Mouse (Mus musculus): Measurements from ENCODE around the gene Fam189a1.

Gene Fam189a1

GRCm38 (mm10) chr7:65104207-65105096 lies 51.9 kb downstream of the Fam189a1 start:
- DNase-seq (ENCODE audit: low read depth, low spot score), result no peak

GRCm38 (mm10) chr7:65101661-65102060 lies 54.7 kb downstream of the Fam189a1 start:
- DNase-seq (ENCODE audit: low read depth, low spot score), result no peak

GRCm38 (mm10) chr7:65097708-65098107 lies 58.7 kb downstream of the Fam189a1 start:
- no peak for DNase-seq (ENCODE audit: low read depth, low spot score)

GRCm38 (mm10) chr7:65095631-65096107 lies 60.7 kb downstream of the Fam189a1 start:
- no peak for DNase-seq (ENCODE audit: low read depth, low spot score)

- DNase-seq (ENCODE audit: low read depth, low spot score), result no peak
These were observed 63.1 kb downstream of the Fam189a1 start for GRCm38 (mm10) chr7:65093314-65093713.

- DNase-seq (ENCODE audit: low read depth, low spot score), result no peak
These were observed 64.9 kb downstream of the Fam189a1 start for GRCm38 (mm10) chr7:65091486-65091885.

GRCm38 (mm10) chr7:65085972-65086371 lies 70.4 kb downstream of the Fam189a1 start:
- DNase-seq (ENCODE audit: low read depth, low spot score), result no peak

- DNase-seq (ENCODE audit: low read depth, low spot score), result no peak
These were observed 73.6 kb downstream of the Fam189a1 start for GRCm38 (mm10) chr7:65082778-65083091.

- no peak for DNase-seq (ENCODE audit: low read depth, low spot score)
These were observed 74.2 kb downstream of the Fam189a1 start for GRCm38 (mm10) chr7:65081979-65082777.

- no peak for DNase-seq (ENCODE audit: low read depth, low spot score)
These were observed 80.2 kb downstream of the Fam189a1 start for GRCm38 (mm10) chr7:65076134-65076533.

- DNase-seq (ENCODE audit: low read depth, low spot score), result no peak
These were observed 82.2 kb downstream of the Fam189a1 start for GRCm38 (mm10) chr7:65074194-65074593.

- peak; percentile 19 for DNase-seq (ENCODE audit: low read depth, low spot score)
These were observed 82.8 kb downstream of the Fam189a1 start for GRCm38 (mm10) chr7:65073555-65073954.

GRCm38 (mm10) chr7:65066211-65066610 lies 90.2 kb downstream of the Fam189a1 start:
- no peak for DNase-seq (ENCODE audit: low read depth, low spot score)

GRCm38 (mm10) chr7:65065457-65065856 lies 90.9 kb downstream of the Fam189a1 start:
- no peak for DNase-seq (ENCODE audit: low read depth, low spot score)

GRCm38 (mm10) chr7:65064638-65065037 lies 91.7 kb downstream of the Fam189a1 start:
- DNase-seq (ENCODE audit: low read depth, low spot score), result no peak

GRCm38 (mm10) chr7:65064096-65064495 lies 92.3 kb downstream of the Fam189a1 start:
- no peak for DNase-seq (ENCODE audit: low read depth, low spot score)

GRCm38 (mm10) chr7:65060163-65060799 lies 96.1 kb downstream of the Fam189a1 start:
- DNase-seq (ENCODE audit: low read depth, low spot score), result no peak

GRCm38 (mm10) chr7:65056864-65057263 lies 99.5 kb downstream of the Fam189a1 start:
- DNase-seq (ENCODE audit: low read depth, low spot score), result no peak

GRCm38 (mm10) chr7:65051986-65052385 lies 104.4 kb downstream of the Fam189a1 start:
- DNase-seq (ENCODE audit: low read depth, low spot score), result no peak

GRCm38 (mm10) chr7:65049236-65049954 lies 107.0 kb downstream of the Fam189a1 start:
- no peak for DNase-seq (ENCODE audit: low read depth, low spot score)

GRCm38 (mm10) chr7:65047700-65048099 lies 108.7 kb downstream of the Fam189a1 start:
- no peak for DNase-seq (ENCODE audit: low read depth, low spot score)

Measured in CD4-positive, CD25-positive, alpha-beta regulatory T cell, adult 2 months (primary cell).